Mouse (Mus musculus) gastrocnemius, postnatal 25 days (tissue): ENCODE results near the gene Kcnrg. TPM values are rescaled to one million over a fixed set of nuclear protein-coding genes. Genes with fewer than 3 reads are reported as not detected.
A peak's percentile ranks its signal among the peaks of the same experiment; 100 is the strongest.

Experiments used
- DNase-seq: peaks from one replicate; pipeline ENCODE4 v3.0.0; 2022
- microRNA-seq, 2 experiments: library from miRNA; unstranded; fragments of <30 nt; microRNA quantifications; one replicate each; pipeline ENCODE4 v1.2.0; 2021; ENCODE audit warnings: borderline replicate concordance in 2 of 2
- total RNA-seq, 2 experiments: library from RNA; stranded (reverse); gene quantifications; 1 replicate in 1 of 2; 2 replicates in 1 of 2; pipeline ENCODE4 v1.2.3; 2021

The Kcnrg gene
- total RNA-seq, 2 experiments from 2014 or later = 0.16 to 0.26 TPM

- no peak for DNase-seq
Measured at GRCm38 (mm10) chr14:61645547-61645946, 38.3 kb downstream of the Kcnrg start.

- DNase-seq = peak; percentile 17
Measured at GRCm38 (mm10) chr14:61647182-61647880, 40.1 kb downstream of the Kcnrg start.

GRCm38 (mm10) chr14:61647881-61648684 lies 40.8 kb downstream of the Kcnrg start:
- DNase-seq = peak; percentile 51

DNA sequence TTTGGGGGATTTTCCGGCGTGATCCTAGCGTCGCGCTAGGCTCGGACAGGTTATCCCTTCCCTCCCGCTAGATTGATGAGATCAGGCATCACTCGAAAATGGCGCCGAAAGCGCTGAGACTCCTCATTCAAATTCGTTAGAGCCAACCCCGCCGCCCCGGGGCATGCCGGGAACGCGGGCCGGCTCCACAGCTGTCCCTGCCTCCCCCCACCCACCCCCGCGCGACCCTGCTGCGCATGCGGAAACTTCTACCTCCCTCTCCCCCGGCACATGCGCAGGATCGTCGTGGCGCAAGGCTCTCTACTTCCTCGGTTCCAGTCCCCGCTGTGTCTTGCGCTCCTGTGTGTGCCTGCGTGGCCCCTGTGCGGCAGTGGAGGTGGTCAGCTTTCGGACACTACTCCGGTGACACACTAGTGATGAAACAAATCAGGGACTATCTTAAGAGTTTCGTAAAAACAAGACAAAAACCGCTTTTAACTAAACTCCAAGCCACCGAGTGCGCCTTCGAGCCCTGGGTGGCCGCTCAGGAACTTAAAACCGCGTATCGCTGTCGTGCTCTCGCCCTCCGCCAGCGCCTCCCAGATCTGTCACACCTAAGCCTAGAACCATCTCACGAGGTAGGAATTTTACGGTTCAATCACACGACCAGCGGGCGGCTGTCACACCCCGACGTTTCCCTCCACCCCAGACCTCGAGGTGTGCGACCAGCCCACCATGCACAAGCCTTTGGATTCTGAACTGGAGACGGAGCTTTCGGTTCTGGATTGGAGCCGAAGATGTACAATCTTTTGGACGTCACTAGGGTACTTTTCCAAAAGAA lies 41.6 kb downstream of the Kcnrg start:
- DNase-seq = peak; percentile 97

DNA sequence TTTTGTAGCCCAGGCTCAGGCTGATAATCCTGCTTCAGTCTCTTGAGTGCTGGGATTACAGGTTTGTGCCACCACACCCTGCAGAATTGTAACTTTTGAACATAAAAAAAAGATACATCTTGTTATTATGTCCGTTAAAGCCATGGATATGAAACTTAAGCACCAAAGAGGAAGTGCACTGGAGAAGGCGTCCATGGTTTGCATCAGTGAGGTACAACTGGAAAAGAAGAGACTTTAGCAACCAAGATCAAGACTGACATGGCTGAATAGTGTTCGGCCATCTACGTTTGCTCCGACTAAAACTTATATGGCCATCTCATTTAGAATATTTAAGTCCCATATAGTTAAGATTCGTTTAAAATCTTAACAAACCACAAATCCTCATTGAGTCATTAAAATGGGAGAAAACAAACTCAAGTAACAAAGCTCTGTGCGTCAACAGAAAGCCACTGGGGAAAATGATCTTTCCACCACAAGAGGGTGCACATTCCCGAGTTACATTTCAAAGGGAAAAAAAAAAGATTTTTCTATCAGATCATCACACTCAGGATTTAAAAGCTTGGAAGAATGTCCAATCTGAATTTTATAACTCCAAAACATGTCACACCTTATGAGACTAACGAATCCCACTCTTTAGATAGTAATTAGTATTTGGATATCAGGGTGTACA lies 43.2 kb downstream of the Kcnrg start:
- no peak for DNase-seq

GRCm38 (mm10) chr14:61656469-61656868 lies 49.2 kb downstream of the Kcnrg start:
- DNase-seq = no peak

GRCm38 (mm10) chr14:61661496-61661895 lies 54.2 kb downstream of the Kcnrg start:
- DNase-seq = no peak

DNA sequence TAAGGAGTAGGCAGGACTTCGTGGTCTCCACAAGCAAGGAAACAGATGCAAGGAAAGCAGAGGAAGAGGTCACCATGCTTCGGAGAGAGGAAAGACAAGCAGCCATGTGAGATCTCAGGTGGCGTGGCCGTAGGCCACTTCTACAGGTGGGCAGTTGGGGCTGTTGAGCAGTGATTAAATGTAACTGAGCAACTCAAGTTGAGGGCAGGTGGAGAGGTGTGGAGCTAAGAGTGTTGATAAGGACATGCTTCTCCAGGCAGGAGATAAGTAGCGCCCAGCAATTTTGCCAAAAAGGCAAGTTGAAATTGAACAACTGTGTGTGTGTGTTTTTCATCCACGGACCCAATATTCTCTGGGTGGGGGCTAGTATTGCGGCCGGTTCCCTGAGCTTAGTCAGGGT lies 55.0 kb downstream of the Kcnrg start:
- no peak for DNase-seq

Small RNAs within 50 kb of the gene (microRNA-seq; reads per million reads assigned to microRNA genes)
- gene Mir15a (1,119 to 3,576 reads per million in 2 experiments), gene Mir16-1 (787 to 830 reads per million in 2 experiments)

Other genes starting within 250 kb of the Kcnrg start
- 1 to 10 TPM in 1 of 2 experiments, under 1 TPM in 1; 0.84 to 1.4 TPM for gene Ebpl, start 247.0 kb upstream of the Kcnrg start, total RNA-seq
- gene Kpna3, start 167.6 kb upstream of the Kcnrg start, total RNA-seq = 10 to 100 TPM; 89.3 to 89.8 TPM
- 10 to 100 TPM; 37.5 to 42.2 TPM for gene Spryd7, start 50.6 kb upstream of the Kcnrg start, total RNA-seq
- 1 to 10 TPM; 6.1 TPM for gene Trim13, start 9.2 kb upstream of the Kcnrg start, total RNA-seq